Mouse (Mus musculus) kidney, adult 18-20 months (tissue): ENCODE data around the gene Pex14.
A peak's percentile ranks its signal among the peaks of the same experiment; 100 is the strongest.

Experiments used
- DNase-seq: peaks from one replicate; pipeline ENCODE4 v3.0.0; 2021

Pex14 gene

GRCm38 (mm10) chr4:148947833-148948388 lies 151.8 kb downstream of the Pex14 start:
- peak; percentile 57 for DNase-seq

DNA sequence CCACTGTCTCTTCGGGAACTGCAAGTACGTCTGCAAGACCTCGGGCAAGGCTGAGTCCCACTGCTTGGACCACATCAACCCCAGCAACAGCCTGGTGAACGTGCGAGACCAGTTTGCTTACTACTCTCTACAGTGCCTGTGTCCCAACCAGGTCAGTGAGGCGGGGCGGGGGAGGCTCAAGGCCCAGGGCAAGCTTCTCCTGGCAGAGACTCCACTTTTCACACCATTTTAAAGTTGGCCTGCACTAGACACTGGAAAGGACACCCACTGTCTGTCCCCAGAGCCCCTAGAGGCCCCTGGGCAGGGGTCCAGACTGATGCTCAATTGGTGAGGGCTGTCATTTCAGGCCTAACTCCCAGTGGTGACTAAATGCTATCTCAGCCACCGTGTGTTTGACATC lies 153.6 kb downstream of the Pex14 start:
- DNase-seq = no peak

DNA sequence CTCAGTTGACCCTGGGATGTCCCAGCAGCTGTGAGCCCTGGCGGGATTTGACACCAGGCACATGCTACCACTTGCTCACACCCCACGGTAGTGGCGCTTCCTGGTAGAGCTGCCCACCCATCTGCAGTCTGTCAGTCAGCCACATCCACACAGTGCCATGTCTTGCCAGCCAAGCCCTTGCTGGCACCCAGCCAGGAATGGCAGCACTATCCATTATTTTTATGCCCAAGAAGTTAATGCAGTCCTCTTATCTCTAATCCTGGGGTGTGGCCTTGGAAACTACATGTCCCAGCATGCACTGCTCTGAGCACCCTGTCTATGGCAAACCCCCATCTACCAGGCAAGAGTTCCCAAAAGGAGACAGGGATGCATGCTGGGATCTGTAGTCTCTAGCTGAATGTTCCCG lies 154.2 kb downstream of the Pex14 start:
- peak; percentile 29 for DNase-seq

DNA sequence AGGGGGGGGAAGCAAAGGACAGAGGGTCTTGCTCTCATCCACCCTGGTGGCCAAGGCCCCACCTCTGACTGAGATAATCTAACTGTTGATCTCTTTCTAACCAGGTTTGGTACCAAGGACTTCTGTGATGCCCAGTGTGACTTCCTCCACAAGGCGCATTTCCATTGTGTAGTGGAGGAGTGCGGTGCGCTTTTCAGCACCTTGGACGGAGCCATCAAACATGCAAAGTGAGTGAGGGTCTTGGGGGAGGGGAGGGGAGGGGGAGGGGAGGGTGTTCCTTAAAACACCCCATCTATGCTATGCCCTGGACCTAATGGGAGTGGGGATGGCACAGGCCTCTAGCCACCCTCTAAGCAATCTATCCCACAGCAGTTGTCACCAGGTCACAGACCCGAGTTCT lies 156.6 kb downstream of the Pex14 start:
- DNase-seq = no peak

GRCm38 (mm10) chr4:148941321-148941720 lies 158.4 kb downstream of the Pex14 start:
- DNase-seq = no peak

GRCm38 (mm10) chr4:148940674-148941211 lies 158.9 kb downstream of the Pex14 start:
- peak; percentile 77 for DNase-seq

DNA sequence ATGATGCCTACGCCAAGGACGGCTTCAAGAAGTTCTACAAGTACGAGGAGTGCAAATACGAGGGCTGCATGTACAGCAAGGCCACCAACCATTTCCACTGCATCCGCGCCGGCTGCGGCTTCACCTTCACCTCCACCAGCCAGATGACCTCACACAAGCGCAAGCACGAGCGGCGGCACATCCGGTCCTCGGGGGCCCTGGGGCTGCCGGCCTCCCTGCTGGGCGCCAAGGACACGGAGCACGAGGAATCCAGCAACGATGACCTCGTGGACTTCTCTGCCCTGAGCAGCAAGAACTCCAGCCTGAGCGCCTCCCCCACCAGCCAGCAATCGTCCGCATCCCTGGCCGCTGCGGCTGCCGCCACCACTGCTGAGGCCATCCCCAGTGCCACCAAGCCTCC lies 161.1 kb downstream of the Pex14 start:
- no peak for DNase-seq

DNA sequence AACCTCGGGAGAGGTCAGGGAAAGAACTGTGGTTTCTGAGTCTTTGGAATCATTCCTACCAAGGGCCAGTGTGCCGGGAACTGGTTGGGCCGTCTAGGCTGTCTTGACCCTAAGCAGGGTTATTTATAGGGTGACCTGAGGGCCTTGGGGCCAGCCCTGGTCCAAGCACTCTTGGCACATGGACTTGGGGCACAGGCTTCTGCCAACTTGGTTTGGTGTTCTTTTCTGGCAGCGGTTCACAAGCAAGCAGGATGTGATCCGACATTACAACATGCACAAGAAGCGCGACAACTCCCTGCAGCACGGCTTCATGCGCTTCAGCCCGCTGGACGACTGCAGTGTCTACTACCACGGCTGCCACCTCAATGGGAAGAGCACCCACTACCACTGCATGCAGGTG lies 162.9 kb downstream of the Pex14 start:
- DNase-seq = no peak

DNA sequence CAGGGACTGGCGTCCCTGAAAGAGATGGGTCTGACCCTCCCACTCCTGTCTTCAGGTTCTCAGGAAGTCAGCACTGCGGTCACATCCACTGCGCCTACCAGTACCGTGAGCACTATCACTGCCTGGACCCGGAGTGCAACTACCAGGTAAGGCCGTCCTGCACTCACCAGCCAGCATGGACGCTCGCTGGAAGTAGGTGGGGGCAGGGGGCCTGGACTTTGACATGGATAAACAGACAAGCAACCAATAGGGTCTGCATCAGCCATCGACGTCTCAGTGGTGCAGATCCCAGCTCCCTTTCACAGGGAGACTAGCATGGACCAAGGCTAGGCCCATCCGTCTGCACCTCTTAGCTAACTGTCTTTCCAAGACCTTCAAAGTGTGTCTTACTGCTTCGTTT lies 163.6 kb downstream of the Pex14 start:
- no peak for DNase-seq

DNA sequence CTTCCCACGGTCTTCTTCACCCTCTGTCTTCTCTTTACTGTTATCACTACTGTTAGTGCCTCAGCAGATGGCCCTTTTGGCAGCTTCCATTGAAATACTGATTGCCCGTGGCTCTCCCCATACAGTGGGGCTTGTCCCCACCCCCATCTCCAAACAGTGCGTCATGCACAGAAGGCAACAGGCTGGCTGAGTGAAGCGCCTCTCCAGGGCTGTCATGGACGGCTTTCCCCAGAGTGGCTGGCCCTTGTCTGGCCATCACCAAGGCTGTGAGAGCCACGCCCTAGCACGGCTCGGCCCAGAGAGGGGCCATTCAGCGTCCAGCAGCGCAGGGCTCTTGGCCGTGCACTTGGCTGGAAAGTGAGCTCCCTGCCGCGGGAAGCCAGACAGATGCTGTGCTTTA lies 164.5 kb downstream of the Pex14 start:
- no peak for DNase-seq

DNA sequence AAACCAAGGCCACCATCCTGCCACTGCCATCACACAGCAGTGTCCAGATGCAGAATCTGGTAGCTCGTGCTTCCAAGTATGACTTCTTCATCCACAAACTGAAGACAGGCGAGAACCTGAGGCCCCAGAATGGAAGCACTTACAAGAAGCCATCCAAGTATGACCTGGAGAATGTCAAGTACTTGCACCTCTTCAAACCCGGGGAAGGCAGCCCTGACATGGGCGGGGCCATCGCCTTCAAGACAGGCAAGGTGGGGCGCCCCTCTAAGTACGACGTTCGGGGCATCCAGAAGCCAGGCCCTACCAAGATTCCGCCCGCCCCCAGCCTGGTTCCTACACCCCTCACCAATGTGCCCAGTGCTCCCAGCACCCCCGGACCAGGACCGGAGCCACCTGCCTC lies 166.6 kb downstream of the Pex14 start:
- no peak for DNase-seq

DNA sequence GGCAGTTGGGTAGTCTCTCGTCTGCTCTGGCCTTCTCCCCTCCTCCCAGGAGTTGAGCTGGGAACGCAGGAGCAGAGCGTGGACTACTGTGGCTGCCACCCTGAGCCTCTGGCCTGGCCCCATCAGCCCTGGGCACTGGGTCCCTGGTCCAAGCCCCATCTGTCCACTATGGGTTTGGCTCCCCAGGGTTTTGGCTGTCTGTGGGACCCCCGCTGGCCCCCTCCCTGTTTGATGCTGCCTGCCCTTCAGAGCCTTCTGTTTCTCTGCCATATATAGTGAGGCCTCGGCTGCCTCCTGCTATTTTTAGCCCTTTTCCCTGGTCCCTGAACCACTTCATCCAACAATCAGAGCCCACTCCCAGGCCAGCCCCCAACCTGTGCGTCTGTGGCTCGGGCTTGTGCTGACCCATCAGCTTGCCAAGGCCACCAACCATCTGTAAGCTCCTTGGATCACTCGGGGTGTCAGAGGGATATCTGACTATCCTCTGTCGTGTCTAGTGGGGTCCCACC lies 168.9 kb downstream of the Pex14 start:
- DNase-seq = no peak

DNA sequence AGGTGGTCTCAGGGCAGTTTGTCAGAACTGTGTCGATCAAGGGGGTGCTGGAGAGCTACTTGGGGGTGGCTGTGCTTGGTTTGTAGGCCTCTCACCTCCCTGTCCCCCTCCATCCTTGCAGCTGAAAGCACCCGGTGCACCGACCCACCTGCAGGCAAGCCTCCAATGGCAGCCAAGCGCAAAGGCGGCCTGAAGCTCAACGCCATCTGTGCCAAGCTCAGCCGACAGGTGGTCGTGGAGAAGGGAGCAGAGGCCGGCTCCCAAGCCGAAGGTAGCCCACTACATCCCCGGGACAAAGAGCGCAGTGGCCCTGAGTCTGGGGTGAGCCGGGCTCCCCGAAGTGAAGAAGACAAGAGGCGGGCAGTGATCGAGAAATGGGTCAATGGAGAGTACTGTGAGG lies 170.8 kb downstream of the Pex14 start:
- DNase-seq = no peak

DNA sequence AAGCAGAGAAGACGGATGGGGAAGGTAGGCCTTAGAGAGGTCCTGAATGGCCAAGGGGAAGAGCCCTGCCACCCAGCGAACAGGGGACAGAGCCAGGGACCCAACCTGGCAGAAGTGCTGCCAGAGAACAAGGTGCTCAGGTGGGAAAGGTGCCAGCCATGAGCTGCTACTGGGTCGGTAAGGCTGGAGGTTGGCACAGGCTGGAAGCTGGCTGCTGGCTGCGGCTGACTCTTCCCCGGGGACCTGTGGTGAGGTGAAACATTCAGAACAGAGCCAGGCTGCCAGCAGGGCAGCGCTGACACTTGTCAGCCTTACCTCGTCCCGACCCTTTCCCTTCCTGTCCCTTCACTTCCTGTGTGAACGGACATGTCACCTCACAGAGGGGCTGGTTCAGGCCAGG lies 171.4 kb downstream of the Pex14 start:
- peak; percentile 74 for DNase-seq

DNA sequence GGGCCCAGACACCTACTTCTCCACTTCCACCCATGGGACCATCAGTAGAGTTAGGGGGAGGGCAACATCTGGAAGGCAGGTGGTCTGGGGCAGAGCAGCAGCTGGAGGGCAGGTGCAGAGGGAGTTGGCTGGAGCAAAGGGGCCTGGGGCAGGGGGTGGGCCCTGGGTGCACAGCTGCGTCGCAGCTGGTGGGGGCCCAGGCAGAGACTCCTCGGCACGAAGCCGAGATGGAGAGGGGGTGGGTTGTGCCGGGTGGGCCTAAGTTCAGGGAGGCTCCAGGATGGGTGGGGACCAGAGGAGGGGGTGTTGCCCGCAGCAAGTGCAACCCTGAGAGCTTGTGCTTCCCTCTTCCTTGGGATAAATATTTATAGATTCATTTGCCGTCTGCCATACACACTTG lies 173.2 kb downstream of the Pex14 start:
- no peak for DNase-seq

DNA sequence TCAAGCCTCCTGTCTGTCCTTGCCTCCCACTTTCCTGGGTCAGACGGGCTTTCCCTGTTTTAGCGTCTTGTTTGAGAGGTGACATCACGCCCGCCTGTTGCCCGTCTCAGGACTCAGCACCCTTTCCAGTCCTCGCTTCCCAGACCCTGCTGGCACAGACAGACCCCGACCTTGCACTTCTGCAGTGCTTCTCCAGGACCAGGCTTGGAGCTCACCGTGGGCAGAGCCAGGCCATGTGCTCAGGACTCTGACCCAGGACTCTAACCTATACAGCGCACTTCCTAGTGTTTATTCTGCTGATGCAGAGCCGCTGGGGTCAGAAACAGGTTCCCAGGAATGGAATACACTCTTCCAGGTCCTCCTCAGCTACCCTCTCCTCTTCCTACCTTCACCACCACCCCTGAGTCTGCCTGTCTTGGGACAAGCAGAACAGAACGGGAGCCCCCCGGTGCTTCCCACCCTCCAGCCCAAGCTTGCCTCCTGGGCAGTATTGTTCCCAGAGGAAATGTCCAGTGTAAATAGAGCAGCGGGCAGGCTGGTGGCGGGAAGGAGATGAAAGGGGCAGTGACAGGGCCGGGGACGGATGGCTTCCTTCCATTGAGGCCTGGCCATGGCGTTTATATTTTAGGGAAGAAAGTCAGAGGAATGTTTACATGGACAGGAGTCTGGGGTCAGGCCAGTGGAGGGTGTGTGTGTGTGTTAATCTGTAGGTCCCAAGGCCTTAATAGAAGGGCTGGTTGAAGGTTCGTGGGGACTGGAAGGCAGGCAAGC lies 173.9 kb downstream of the Pex14 start:
- DNase-seq = peak; percentile 49

DNA sequence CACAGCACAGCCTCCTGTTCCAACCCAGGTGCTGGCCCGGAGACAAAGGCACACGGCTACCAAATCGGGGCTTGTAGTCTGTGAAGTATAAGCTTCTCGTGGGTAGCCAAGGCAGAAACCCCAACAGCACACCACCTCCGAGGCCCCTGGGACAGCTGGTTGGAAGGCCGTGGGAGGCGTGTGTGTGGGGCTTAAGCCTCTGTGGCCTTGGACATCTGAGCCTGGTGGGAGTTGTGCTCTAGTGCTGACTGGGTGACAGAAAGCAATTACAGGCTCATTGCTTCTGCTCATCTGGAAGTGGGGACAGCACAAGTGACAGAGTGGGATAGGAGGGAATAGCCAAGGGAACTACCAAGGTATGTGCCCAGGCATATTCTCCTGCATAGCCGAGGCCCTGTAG lies 175.7 kb downstream of the Pex14 start:
- DNase-seq = no peak

DNA sequence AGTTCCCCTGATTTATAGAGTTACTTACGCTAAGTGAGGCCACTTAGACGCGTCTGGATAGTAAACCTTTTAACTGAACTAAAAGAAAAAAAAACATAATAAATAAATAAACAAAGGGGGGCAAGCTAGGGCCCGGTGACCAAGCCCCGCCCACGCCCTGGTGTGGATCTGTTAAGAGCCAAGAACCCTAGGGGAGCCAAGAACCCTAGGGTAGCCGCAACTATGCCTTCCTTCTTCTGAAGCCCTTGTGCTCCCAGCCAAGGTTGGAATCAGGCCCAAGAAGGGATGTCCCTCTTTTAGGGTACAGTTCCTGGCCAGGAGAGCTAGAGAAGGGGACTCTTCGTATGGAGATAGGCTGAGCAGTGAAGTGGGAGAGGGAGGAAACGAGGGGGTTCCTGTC lies 176.3 kb downstream of the Pex14 start:
- DNase-seq = no peak

- peak; percentile 57 for DNase-seq
These were observed 177.4 kb downstream of the Pex14 start for GRCm38 (mm10) chr4:148922221-148922700.

GRCm38 (mm10) chr4:148920610-148921009 lies 179.1 kb downstream of the Pex14 start:
- peak; percentile 64 for DNase-seq

DNA sequence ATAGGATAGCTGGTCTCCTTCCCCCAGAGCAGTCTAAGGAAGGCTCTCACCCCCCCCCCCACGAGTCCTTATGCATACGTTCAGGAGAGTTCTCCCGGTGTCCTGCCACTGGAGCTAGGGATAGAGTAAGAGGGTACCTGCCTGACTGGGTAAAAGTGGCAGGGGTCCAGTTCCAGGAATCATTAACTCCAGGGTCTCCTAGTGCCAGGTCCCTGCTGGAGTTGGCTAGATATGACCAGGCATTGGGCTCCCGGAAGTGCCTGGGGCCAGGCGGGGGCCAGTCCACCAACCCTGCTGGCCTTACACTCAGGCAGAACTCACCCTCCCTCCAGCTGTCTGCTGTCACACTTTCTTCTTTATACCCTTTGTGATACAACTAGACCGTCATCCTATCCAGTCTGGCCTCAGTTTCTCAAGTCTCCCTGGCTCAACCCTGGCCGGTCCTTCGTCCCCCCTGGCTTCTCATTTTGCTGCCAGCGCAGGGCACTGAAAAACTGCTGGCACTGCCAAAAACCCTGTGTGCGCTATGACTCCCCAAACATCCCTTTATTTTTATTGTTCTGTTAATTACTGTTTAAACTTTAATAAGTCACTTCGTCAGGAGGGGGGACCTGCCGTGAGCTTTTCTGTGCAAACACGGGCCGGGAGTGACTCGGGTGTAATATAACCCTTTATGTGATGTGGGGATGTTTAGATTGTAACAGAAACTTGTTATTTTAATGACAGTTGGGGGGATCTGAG lies 180.8 kb downstream of the Pex14 start:
- peak; percentile 72 for DNase-seq

GRCm38 (mm10) chr4:148915849-148916248 lies 183.8 kb downstream of the Pex14 start:
- DNase-seq = no peak

DNA sequence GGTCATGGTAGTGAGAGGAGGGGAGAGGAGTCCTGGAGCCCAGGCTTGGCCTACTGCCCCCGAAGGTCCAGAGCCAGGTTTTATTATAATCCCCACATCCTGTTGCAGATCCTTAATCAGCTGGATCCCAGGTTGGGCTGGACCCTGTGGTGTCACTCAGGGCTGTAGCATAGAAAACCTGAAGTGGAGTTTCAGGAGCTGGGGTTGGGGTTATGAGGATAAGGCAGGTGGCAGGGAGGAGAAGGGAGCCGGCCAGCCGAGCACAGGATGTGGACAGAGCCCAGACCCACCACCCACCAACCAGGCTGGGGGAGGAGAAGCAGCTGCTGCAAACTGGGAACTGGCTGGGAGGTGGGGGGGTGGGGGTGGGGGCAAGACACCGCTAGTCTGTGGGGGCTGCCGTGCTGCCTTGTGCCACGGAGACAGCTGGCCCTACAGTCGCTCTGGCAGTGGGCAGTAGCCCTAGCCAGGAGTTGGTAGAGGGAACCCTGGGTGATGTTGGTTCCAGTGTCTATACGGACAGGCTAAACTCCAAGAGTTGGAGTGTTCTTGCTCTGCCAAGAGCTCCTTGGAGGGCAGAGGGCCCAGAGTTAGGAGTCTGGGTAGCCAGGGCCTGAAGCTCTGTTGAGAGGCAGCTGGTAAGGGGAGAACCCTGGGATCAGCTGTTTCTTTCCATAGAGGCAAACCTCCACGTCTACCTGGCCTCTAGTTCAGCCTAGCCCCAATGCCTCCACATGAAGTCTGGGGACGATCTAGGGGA lies 184.6 kb downstream of the Pex14 start:
- peak; percentile 64 for DNase-seq
